In genomic region chr2:155236362-155236992, GRCm38 (mm10) we compare ENCODE assay signal across 8 mouse cellular contexts. TPM values are rescaled to one million over a fixed set of nuclear protein-coding genes. Genes with fewer than 3 reads are reported as not detected.
DNase-seq lines count a peak whose midpoint lies in the region; ATAC-seq and TF ChIP-seq lines count a peak whose summit lies in the region.

Gene Dynlrb1 (plus strand): TSS chr2:155236533.

- H3K9me3 ChIP-seq in embryonic facial prominence, embryonic 13.5 days: no peaks in the 10 kb centered on the region
- H3K9me3 ChIP-seq in limb, embryonic 12.5 days: no peaks in the 10 kb centered on the region
- no peaks in the 10 kb centered on the region for H3K9me3 ChIP-seq in midbrain, embryonic 15.5 days

- peak; percentile 96 for DNase-seq in 3134 (ENCODE audit: extremely low read depth, insufficient read length, low spot score)
- peak; percentile 98 to 99 for DNase-seq in adrenal gland, postnatal 36 days
- DNase-seq in heart, adult 18-20 months: peak; percentile 99 to 100
- peak; percentile 100 for DNase-seq in kidney, adult 2 months
- peak; percentile 85 to 97 for DNase-seq in spleen, adult 2 months (ENCODE audit: low read depth in 1 of 2, low spot score in 2 of 2)

- peak within 1 kb of the TSS; percentile 89 for H3K27ac ChIP-seq in embryonic facial prominence, embryonic 13.5 days
- peak within 1 kb of the TSS; percentile 71 for H3K27ac ChIP-seq in kidney, adult 2 months (ENCODE audit: insufficient read depth, low read depth, low read length)
- peak within 1 kb of the TSS; percentile 88 for H3K27ac ChIP-seq in limb, embryonic 12.5 days
- peak within 1 kb of the TSS; percentile 94 for H3K27ac ChIP-seq in midbrain, embryonic 15.5 days
- peak within 1 kb of the TSS; percentile 72 for H3K27ac ChIP-seq in spleen, adult 2 months (ENCODE audit: insufficient read depth, low read length)

- H3K36me3 ChIP-seq in embryonic facial prominence, embryonic 13.5 days: peaks cover 8% of the 10 kb centered on the region
- no peaks in the 10 kb centered on the region for H3K36me3 ChIP-seq in kidney, adult 2 months (ENCODE audit: control insufficient read depth, insufficient read depth, low read length)
- peaks cover 10% of the 10 kb centered on the region; the same call in 1 of the 2 replicates for H3K36me3 ChIP-seq in limb, embryonic 12.5 days
- H3K36me3 ChIP-seq in midbrain, embryonic 15.5 days (replicated peaks): no peaks in the 10 kb centered on the region
- H3K36me3 ChIP-seq in spleen, adult 2 months (ENCODE audit: control insufficient read depth, insufficient read depth, low read length): no peaks in the 10 kb centered on the region

- peak within 1 kb of the TSS; percentile 87 for H3K9ac ChIP-seq in embryonic facial prominence, embryonic 13.5 days
- peak within 1 kb of the TSS; percentile 89 for H3K9ac ChIP-seq in limb, embryonic 12.5 days (replicated peaks)
- H3K9ac ChIP-seq in midbrain, embryonic 15.5 days: peak within 1 kb of the TSS; percentile 89

- no peak for TF ChIP-seq CTCF in kidney, adult 2 months (conservative IDR thresholded peaks at IDR 0.05; ENCODE audit: insufficient read depth, insufficient read length, low read depth, low read length)
- no peak for TF ChIP-seq CTCF in spleen, adult 2 months (IDR thresholded peaks at IDR 0.05; ENCODE audit: extremely low read depth, insufficient read depth, insufficient read length, insufficient replicate concordance)

- peak within 1 kb of the TSS; percentile 96 for H3K4me2 ChIP-seq in embryonic facial prominence, embryonic 13.5 days
- H3K4me2 ChIP-seq in limb, embryonic 12.5 days: peak within 1 kb of the TSS; percentile 92
- peak within 1 kb of the TSS; percentile 88 for H3K4me2 ChIP-seq in midbrain, embryonic 15.5 days

- peaks cover 22% of the 10 kb centered on the region for H3K4me1 ChIP-seq in embryonic facial prominence, embryonic 13.5 days
- peaks cover 14% of the 10 kb centered on the region for H3K4me1 ChIP-seq in kidney, adult 2 months (ENCODE audit: control insufficient read depth, insufficient read depth, low read length)
- peaks cover 17% of the 10 kb centered on the region for H3K4me1 ChIP-seq in limb, embryonic 12.5 days (replicated peaks)
- H3K4me1 ChIP-seq in midbrain, embryonic 15.5 days: peaks cover 32% of the 10 kb centered on the region
- H3K4me1 ChIP-seq in spleen, adult 2 months (ENCODE audit: control insufficient read depth, insufficient read depth, insufficient read length): peaks cover 9% of the 10 kb centered on the region

- no peaks in the 10 kb centered on the region for H3K27me3 ChIP-seq in embryonic facial prominence, embryonic 13.5 days
- H3K27me3 ChIP-seq in kidney, adult 2 months (replicated peaks; ENCODE audit: control insufficient read depth, insufficient read depth, low read length): no peaks in the 10 kb centered on the region
- H3K27me3 ChIP-seq in limb, embryonic 12.5 days: no peaks in the 10 kb centered on the region
- H3K27me3 ChIP-seq in midbrain, embryonic 15.5 days (replicated peaks): no peaks in the 10 kb centered on the region
- H3K27me3 ChIP-seq in spleen, adult 2 months (ENCODE audit: control insufficient read depth, insufficient read depth, low read length): no peaks in the 10 kb centered on the region

- ATAC-seq in embryonic facial prominence, embryonic 13.5 days (ENCODE audit: insufficient number of reproducible peaks, insufficient read depth, low FRiP score, low TSS enrichment, low read depth): peak; percentile 97
- peak; percentile 99 for ATAC-seq in limb, embryonic 12.5 days (ENCODE audit: insufficient number of reproducible peaks, insufficient read depth, low FRiP score, low TSS enrichment, low read depth)
- ATAC-seq in midbrain, embryonic 15.5 days (replicated peaks): peak; percentile 100

- peak within 1 kb of the TSS; percentile 78 for H3K4me3 ChIP-seq in embryonic facial prominence, embryonic 13.5 days
- peak within 1 kb of the TSS; percentile 72 for H3K4me3 ChIP-seq in kidney, adult 2 months (ENCODE audit: insufficient read depth, low read depth, low read length)
- peak within 1 kb of the TSS; percentile 91 for H3K4me3 ChIP-seq in limb, embryonic 12.5 days (replicated peaks)
- H3K4me3 ChIP-seq in midbrain, embryonic 15.5 days: peak within 1 kb of the TSS; percentile 82
- H3K4me3 ChIP-seq in spleen, adult 2 months (ENCODE audit: extremely low read depth, insufficient read depth, insufficient read length): peak within 1 kb of the TSS; percentile 90

- TF ChIP-seq POLR2A in kidney, adult 2 months (IDR thresholded peaks at IDR 0.05; ENCODE audit: low read depth, low read length): peak; percentile 84
- peak; percentile 78 for TF ChIP-seq POLR2A in spleen, adult 2 months (IDR thresholded peaks at IDR 0.05; ENCODE audit: low read depth, low read length)

- under 1% methylated on average over 50 of the region's 50 CpGs for WGBS in embryonic facial prominence, embryonic 13.5 days
- WGBS in kidney, adult 2 months: under 1% methylated on average over 50 of the region's 50 CpGs
- under 1% methylated on average over 50 of the region's 50 CpGs for WGBS in limb, embryonic 12.5 days
- WGBS in midbrain, embryonic 15.5 days: under 1% methylated on average over 50 of the region's 50 CpGs
- under 1% methylated on average over 50 of the region's 50 CpGs for WGBS in spleen, adult 2 months

RNA-seq across cellular contexts. Expression of gene Dynlrb1, which starts in this region (rescaled TPM):
- 100 to 1,000 TPM; 289 to 360 TPM for total RNA-seq in adrenal gland, postnatal 36 days (2021)
- 507 and 521 TPM in 2 replicates for polyA plus RNA-seq in embryonic facial prominence, embryonic 13.5 days (2015; fragmentation: Nextera tagmentation; extraction: Ambion mirVana)
- total RNA-seq in heart, adult 18-20 months (2021): 100 to 1,000 TPM; 138 to 161 TPM
- 327 and 373 TPM in 2 replicates for polyA plus RNA-seq in kidney, adult 2 months (2012; rRNA removed)
- 414 and 459 TPM in 2 replicates for polyA plus RNA-seq in limb, embryonic 12.5 days (2016; fragmentation: Nextera tagmentation; extraction: Ambion mirVana)
- 700 and 732 TPM in 2 replicates for polyA plus RNA-seq in midbrain, embryonic 15.5 days (2015; fragmentation: Nextera tagmentation; extraction: Ambion mirVana)
- 76.8 and 79.1 TPM in 2 replicates for polyA plus RNA-seq in spleen, adult 2 months (2012; rRNA removed)

Comparison
In these comparisons a context has a peak if more than half of its experiments do, and no peak if none do; other contexts are left out.
1. Peak in every context shown above with its lines: DNase-seq, ATAC-seq, H3K4me3 ChIP-seq and H3K27ac ChIP-seq.